Mouse (Mus musculus) lung, embryonic 16.5 days (tissue): ENCODE results near the gene Hist1h4k. TPM values are rescaled to one million over a fixed set of nuclear protein-coding genes. Genes with fewer than 3 reads are reported as not detected.
A peak's percentile ranks its signal among the peaks of the same experiment; 100 is the strongest.
"Not testable (repeated sequence)": the region's sequence is repeated elsewhere in the genome, so short reads cannot be mapped to it uniquely, and the experiment has no call there.

Source experiments
- ATAC-seq: fragments of 200-750 bp; cut with Nextera tagmentation; 2 replicates; pipeline ENCODE4 v1.8.0; 2017; ENCODE audit warnings: low read depth, mild to moderate bottlenecking, moderate library complexity
- H3K27ac ChIP-seq: fragments of 300-500 bp; sonication (generic); 2 replicates; pipeline ENCODE4 v1.5.1; 2014; ENCODE audit warnings: mild to moderate bottlenecking, control low read depth, low read length
- H3K27me3 ChIP-seq: fragments of 300-500 bp; sonication (generic); 2 replicates; pipeline ENCODE4 v1.6.1; 2014; ENCODE audit warnings: low read depth, low read length, mixed read lengths; ENCODE audit not compliant: control insufficient read depth, insufficient read depth
- H3K36me3 ChIP-seq: fragments of 300-500 bp; sonication (generic); 2 replicates; pipeline ENCODE4 v1.6.1; 2014; ENCODE audit warnings: low read length; ENCODE audit not compliant: control insufficient read depth, insufficient read depth
- H3K4me1 ChIP-seq: fragments of 300-500 bp; sonication (generic); replicated peaks from 2 replicates; pipeline ENCODE4 v1.6.1; 2014; ENCODE audit warnings: low read length, mixed read lengths; ENCODE audit not compliant: control insufficient read depth, insufficient read depth
- H3K4me2 ChIP-seq: fragments of 300-500 bp; sonication (generic); 2 replicates; pipeline ENCODE4 v1.6.1; 2014; ENCODE audit warnings: low read depth, low read length, control low read depth
- H3K4me3 ChIP-seq: fragments of 300-500 bp; sonication (generic); 2 replicates; pipeline ENCODE4 v1.5.1; 2014; ENCODE audit warnings: mild to moderate bottlenecking, low read length, control low read depth
- H3K9ac ChIP-seq: fragments of 300-500 bp; sonication (generic); 2 replicates; pipeline ENCODE4 v1.6.1; 2014; ENCODE audit warnings: low read length, control low read depth
- H3K9me3 ChIP-seq: fragments of 300-500 bp; sonication (generic); 2 replicates; pipeline ENCODE4 v1.6.1; 2016; ENCODE audit warnings: low read length; ENCODE audit not compliant: control insufficient read depth
- WGBS: fragments of 180-500 bp; shearing (Covaris S2); extraction: QIAGEN DNeasy Blood & Tissue Kit; methylation state at CpG from one replicate; pipeline ENCODE4 v1.1.7; 2014; 5-methylcytosine and 5-hydroxymethylcytosine counted together
- polyA plus RNA-seq: library from polyadenylated mRNA; unstranded; fragments of >200 nt; fragmentation: Nextera tagmentation; extraction: Ambion mirVana; gene quantifications from 2 replicates; pipeline ENCODE4 v1.2.1, GENCODE M21; 2015

Gene Hist1h4k
- polyA plus RNA-seq, 1 experiment from 2014 or later: 2.0 TPM

GRCm38 (mm10) chr13:21784311-21784710 is 34.0 kb upstream of the Hist1h4k start:
- Histone ChIP-seq H3K9me3 (no peaks in the 10 kb centered on the region), H3K36me3 (no peaks in the 10 kb centered on the region), H3K9ac (peak overlapping the region; percentile 61), H3K27ac (peak overlapping the region; percentile 94), H3K4me3 (peak overlapping the region; percentile 41; the same call in 1 of the 2 replicates), H3K27me3 (no peaks in the 10 kb centered on the region), H3K4me1 (peaks cover 32% of the 10 kb centered on the region), H3K4me2 (peak overlapping the region; percentile 66)
- 29% methylated on average over 6 of the region's 6 CpGs for WGBS
- ATAC-seq: no peak

GRCm38 (mm10) chr13:21783734-21784161 is 33.4 kb upstream of the Hist1h4k start:
- WGBS: 1% methylated on average over 9 of the region's 9 CpGs
- no peak for ATAC-seq
- Histone ChIP-seq H3K36me3 (no peaks in the 10 kb centered on the region), H3K9ac (peak overlapping the region; percentile 61), H3K4me2 (peak overlapping the region; percentile 66), H3K9me3 (no peaks in the 10 kb centered on the region), H3K4me3 (peak overlapping the region; percentile 41), H3K27me3 (no peaks in the 10 kb centered on the region), H3K27ac (peak overlapping the region; percentile 94), H3K4me1 (peaks cover 32% of the 10 kb centered on the region)

- ATAC-seq: peak; percentile 69
- H3K4me3 ChIP-seq: peak within 1 kb of the TSS; percentile 41
- H3K9me3 ChIP-seq: no peaks in the 10 kb centered on the region
- H3K36me3 ChIP-seq: no peaks in the 10 kb centered on the region
- peak within 1 kb of the TSS; percentile 69 for H3K4me2 ChIP-seq
- WGBS: under 1% methylated on average over 11 of the region's 20 CpGs
- peak within 1 kb of the TSS; percentile 94 for H3K27ac ChIP-seq
- H3K9ac ChIP-seq: peak within 1 kb of the TSS; percentile 61
- H3K4me1 ChIP-seq: peaks cover 32% of the 10 kb centered on the region
- H3K27me3 ChIP-seq: no peaks in the 10 kb centered on the region
These were observed 32.9 kb upstream of the Hist1h4k start, which contains the start of gene Hist1h3i for GRCm38 (mm10) chr13:21783255-21783617. Gene Hist1h3i (minus strand): TSS chr13:21783370.

- 1% methylated on average over 16 of the region's 35 CpGs for WGBS
- not testable (repeated sequence) for H3K27me3 ChIP-seq
- peak overlapping the region; percentile 60 for H3K9ac ChIP-seq
These were observed 32.3 kb upstream of the Hist1h4k start for GRCm38 (mm10) chr13:21782361-21783254.

GRCm38 (mm10) chr13:21781639-21782038 is 31.3 kb upstream of the Hist1h4k start:
- H3K27ac ChIP-seq: no peak overlapping the region
- no peak overlapping the region for H3K4me3 ChIP-seq
- H3K4me1 ChIP-seq: peaks cover 31% of the 10 kb centered on the region
- no peaks in the 10 kb centered on the region for H3K9me3 ChIP-seq
- no peaks in the 10 kb centered on the region for H3K27me3 ChIP-seq
- no peak overlapping the region for H3K4me2 ChIP-seq
- WGBS: 81% methylated on average over 1 of the region's 1 CpGs
- no peak for ATAC-seq
- no peak overlapping the region for H3K9ac ChIP-seq
- H3K36me3 ChIP-seq: no peaks in the 10 kb centered on the region

More at GRCm38 (mm10) chr13:21782361-21783254, 32.3 kb upstream of the Hist1h4k start:
- not testable (repeated sequence) for ATAC-seq, H3K36me3 ChIP-seq, H3K9me3 ChIP-seq
- Histone ChIP-seq H3K4me3 (peak overlapping the region; percentile 41), H3K4me2 (peak overlapping the region; percentile 69), H3K27ac (peak overlapping the region; percentile 94), H3K4me1 (peaks cover 31% of the 10 kb centered on the region)

- Histone ChIP-seq H3K27ac (peak overlapping the region; percentile 98), H3K27me3 (no peaks in the 10 kb centered on the region), H3K9me3 (no peaks in the 10 kb centered on the region), H3K9ac (peak overlapping the region; percentile 89), H3K4me3 (peak overlapping the region; percentile 72), H3K4me2 (peak overlapping the region; percentile 77), H3K36me3 (no peaks in the 10 kb centered on the region), H3K4me1 (peaks cover 30% of the 10 kb centered on the region)
- WGBS: 40% methylated on average over 6 of the region's 6 CpGs
- ATAC-seq: no peak
These were observed 30.8 kb upstream of the Hist1h4k start for GRCm38 (mm10) chr13:21781021-21781555.

- peak within 1 kb of the TSS; percentile 72 for H3K4me3 ChIP-seq
- ATAC-seq: peak; percentile 51
- peak within 1 kb of the TSS; percentile 98 for H3K27ac ChIP-seq
- no peaks in the 10 kb centered on the region for H3K27me3 ChIP-seq
- under 1% methylated on average over 44 of the region's 44 CpGs for WGBS
- H3K9ac ChIP-seq: peak within 1 kb of the TSS; percentile 89
- peaks cover 24% of the 10 kb centered on the region; the same call in 1 of the 2 replicates for H3K4me1 ChIP-seq
- no peaks in the 10 kb centered on the region for H3K36me3 ChIP-seq
- peak within 1 kb of the TSS; percentile 77 for H3K4me2 ChIP-seq
- no peaks in the 10 kb centered on the region for H3K9me3 ChIP-seq
These were observed 29.7 kb upstream of the Hist1h4k start, which contains the start of gene Hist1h1b for GRCm38 (mm10) chr13:21779767-21780731. Gene Hist1h1b (minus strand): TSS chr13:21780625.

- peak; percentile 85 for ATAC-seq
- H3K4me2 ChIP-seq: peak overlapping the region; percentile 77
- 3% methylated on average over 33 of the region's 33 CpGs for WGBS
These were observed 28.8 kb upstream of the Hist1h4k start for GRCm38 (mm10) chr13:21778814-21779766.

More at GRCm38 (mm10) chr13:21778814-21779766, 28.8 kb upstream of the Hist1h4k start:
- H3K27ac ChIP-seq: peak overlapping the region; percentile 98
- no peaks in the 10 kb centered on the region for H3K36me3 ChIP-seq
- H3K27me3 ChIP-seq: no peaks in the 10 kb centered on the region
- peak overlapping the region; percentile 89 for H3K9ac ChIP-seq
- no peaks in the 10 kb centered on the region for H3K9me3 ChIP-seq
- H3K4me3 ChIP-seq: peak overlapping the region; percentile 72
- H3K4me1 ChIP-seq: peaks cover 19% of the 10 kb centered on the region; the same call in 1 of the 2 replicates
